Mouse (Mus musculus) small intestine, adult 2 months (tissue): ENCODE data around the gene Xpnpep3. TPM values are rescaled to one million over a fixed set of nuclear protein-coding genes. Genes with fewer than 3 reads are reported as not detected.

Experiments
- H3K27ac ChIP-seq: fragments of 200-500 bp; 2 replicates; pipeline ENCODE4 v1.5.1; 2012; ENCODE audit warnings: low read depth, low read length, control low read depth, inconsistent platforms; ENCODE audit not compliant: insufficient read depth
- H3K27me3 ChIP-seq: fragments of 200-500 bp; 2 replicates; pipeline ENCODE4 v1.6.1; 2012; ENCODE audit warnings: mild to moderate bottlenecking, moderate library complexity, low read length, inconsistent platforms; ENCODE audit not compliant: control insufficient read depth, insufficient read depth
- H3K36me3 ChIP-seq: fragments of 200-500 bp; 2 replicates; pipeline ENCODE4 v1.6.1; 2012; ENCODE audit warnings: mild to moderate bottlenecking, low read length, control low read depth, inconsistent platforms; ENCODE audit not compliant: control insufficient read depth, insufficient read depth
- H3K4me1 ChIP-seq: fragments of 200-500 bp; 2 replicates; pipeline ENCODE4 v1.6.1; 2012; ENCODE audit warnings: low read length, inconsistent platforms, mixed read lengths; ENCODE audit not compliant: control insufficient read depth, insufficient read depth, insufficient read length
- H3K4me3 ChIP-seq: fragments of 200-500 bp; 2 replicates; pipeline ENCODE4 v1.5.1; 2012; ENCODE audit warnings: low read depth, mild to moderate bottlenecking, control low read depth, inconsistent platforms, low read length, moderate library complexity
- POLR2A ChIP-seq: fragments of 200-500 bp; IDR thresholded peaks from 2 replicates; pipeline ENCODE4 v1.6.1; 2012; ENCODE audit warnings: low read depth, mild to moderate bottlenecking, control low read depth, inconsistent platforms, low read length, moderate library complexity
- WGBS: fragments of 180-500 bp; shearing (Covaris S2); methylation state at CpG from one replicate; pipeline ENCODE4 v1.1.7; 2018; 5-methylcytosine and 5-hydroxymethylcytosine counted together
- polyA plus RNA-seq: library from polyadenylated mRNA; depleted of rRNA; stranded (reverse); fragments of >200 nt; gene quantifications from 2 replicates; pipeline ENCODE4 v1.2.3, GENCODE M21; 2012; rRNA removed

The Xpnpep3 gene
- polyA plus RNA-seq, 1 experiment: 2.6 TPM

GRCm38 (mm10) chr15:81503995-81504394, 104.1 kb downstream of the Xpnpep3 start:
- no peaks in the 10 kb centered on the region for H3K27me3 ChIP-seq
- H3K4me3 ChIP-seq: no peak overlapping the region
- no peak for TF ChIP-seq POLR2A
- H3K27ac ChIP-seq: no peak overlapping the region
- H3K36me3 ChIP-seq: no peaks in the 10 kb centered on the region
- 93% methylated on average over 2 of the region's 2 CpGs for WGBS
- H3K4me1 ChIP-seq: no peaks in the 10 kb centered on the region

Other genes starting within 250 kb of the Xpnpep3 start
- 16.8 and 34.5 TPM in 2 replicates for gene Mrtfa, start 209.4 kb upstream of the Xpnpep3 start, polyA plus RNA-seq
- 0.32 and 0.71 TPM in 2 replicates for gene Mchr1, start 164.6 kb upstream of the Xpnpep3 start, polyA plus RNA-seq
- 5.8 and 8.8 TPM in 2 replicates for gene Slc25a17, start 39.3 kb upstream of the Xpnpep3 start, polyA plus RNA-seq
- 3.0 and 4.7 TPM in 2 replicates for gene St13, start 61 bp upstream of the Xpnpep3 start, polyA plus RNA-seq
- gene Dnajb7, start 8.2 kb downstream of the Xpnpep3 start, polyA plus RNA-seq: not detected in 2 replicates
- gene Rbx1, start 66.2 kb downstream of the Xpnpep3 start, polyA plus RNA-seq: 9.4 and 17.7 TPM in 2 replicates
- gene Ep300, start 185.2 kb downstream of the Xpnpep3 start, polyA plus RNA-seq: 16.9 and 33.3 TPM in 2 replicates